Mouse (Mus musculus) embryonic facial prominence, embryonic 13.5 days (tissue): ENCODE data around the gene Gm33543. TPM values are rescaled to one million over a fixed set of nuclear protein-coding genes. Genes with fewer than 3 reads are reported as not detected.

Experiments
- ATAC-seq: fragments of 200-750 bp; cut with Nextera tagmentation; 2 replicates; pipeline ENCODE4 v1.8.0; 2017; ENCODE audit warnings: low read depth; ENCODE audit not compliant: insufficient number of reproducible peaks, insufficient read depth, low FRiP score, low TSS enrichment
- H3K27ac ChIP-seq: fragments of 300-500 bp; sonication (generic); 2 replicates; pipeline ENCODE4 v1.5.1; 2015; ENCODE audit warnings: moderate library complexity, mild to moderate bottlenecking, inconsistent platforms
- H3K27me3 ChIP-seq: fragments of 300-500 bp; sonication (generic); 2 replicates; pipeline ENCODE4 v1.6.1; 2015; ENCODE audit warnings: mild to moderate bottlenecking, inconsistent platforms
- H3K36me3 ChIP-seq: fragments of 300-500 bp; sonication (generic); 2 replicates; pipeline ENCODE4 v1.6.1; 2015; ENCODE audit warnings: mild to moderate bottlenecking, inconsistent platforms
- H3K4me1 ChIP-seq: fragments of 300-500 bp; sonication (generic); 2 replicates; pipeline ENCODE4 v1.6.1; 2015; ENCODE audit warnings: inconsistent platforms
- H3K4me2 ChIP-seq: fragments of 300-500 bp; sonication (generic); 2 replicates; pipeline ENCODE4 v1.6.1; 2015; ENCODE audit warnings: moderate library complexity, mild to moderate bottlenecking, inconsistent platforms
- H3K4me3 ChIP-seq: fragments of 300-500 bp; sonication (generic); 2 replicates; pipeline ENCODE4 v1.5.1; 2015; ENCODE audit warnings: mild to moderate bottlenecking, inconsistent platforms
- H3K9ac ChIP-seq: fragments of 300-500 bp; sonication (generic); 2 replicates; pipeline ENCODE4 v1.6.1; 2015; ENCODE audit warnings: mild to moderate bottlenecking, inconsistent platforms
- H3K9me3 ChIP-seq: fragments of 300-500 bp; sonication (generic); 2 replicates; pipeline ENCODE4 v1.6.1; 2016; ENCODE audit warnings: inconsistent platforms
- WGBS: fragments of 180-500 bp; shearing (Covaris S2); methylation state at CpG from one replicate; pipeline ENCODE4 v1.1.7; 2015; ENCODE audit warnings: mixed read lengths; 5-methylcytosine and 5-hydroxymethylcytosine counted together
- polyA plus RNA-seq: library from polyadenylated mRNA; unstranded; fragments of >200 nt; fragmentation: Nextera tagmentation; extraction: Ambion mirVana; gene quantifications from 2 replicates; pipeline ENCODE4 v1.2.1, GENCODE M21; 2015

Gene Gm33543
- polyA plus RNA-seq, 1 experiment from 2014 or later: not detected

GRCm38 (mm10) chr10:95774001-95774628 is 68.6 kb downstream of the Gm33543 start:
- Histone ChIP-seq H3K9ac (no peak overlapping the region), H3K9me3 (no peaks in the 10 kb centered on the region), H3K27me3 (no peaks in the 10 kb centered on the region), H3K4me3 (no peak overlapping the region), H3K36me3 (no peaks in the 10 kb centered on the region), H3K4me1 (peaks cover 5% of the 10 kb centered on the region; the same call in 1 of the 2 replicates), H3K4me2 (no peak overlapping the region), H3K27ac (no peak overlapping the region)
- 70% methylated on average over 9 of the region's 9 CpGs for WGBS
- peak; percentile 71; the same call in 1 of the 2 replicates for ATAC-seq

Other genes with a start within 250 kb of the Gm33543 start
- not detected in 2 replicates for gene Anapc15-ps, start 169.5 kb downstream of the Gm33543 start, polyA plus RNA-seq
- gene Eea1, start 97.7 kb upstream of the Gm33543 start, polyA plus RNA-seq: 20.3 and 21.5 TPM in 2 replicates